Mouse (Mus musculus): ENCODE measurements at regions not wholly inside any gene's neighbourhood (a gene's known extent, or its start where the extent isn't known, plus 50 kb on each side); places are given as distances from the start of the nearest gene placed in this dataset.

DNA sequence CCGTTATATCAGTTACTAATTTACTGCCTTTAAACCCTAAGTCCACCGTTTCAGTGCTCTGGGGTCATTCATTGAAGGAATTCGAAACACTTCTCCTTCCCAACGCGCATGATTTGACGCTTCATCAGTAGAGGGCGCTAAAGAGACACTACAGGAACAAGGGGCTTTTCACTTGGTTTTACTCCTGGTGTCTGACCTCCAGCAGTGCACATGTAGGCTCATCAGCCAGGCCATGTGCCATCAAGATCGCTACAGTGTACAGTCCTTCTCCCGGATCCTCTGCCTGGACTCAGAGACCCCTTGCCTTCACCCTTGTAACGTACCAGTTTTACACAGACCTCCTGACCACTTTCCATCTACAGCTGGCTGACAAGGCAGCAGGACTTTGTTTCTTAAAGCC lies 250.7 kb upstream of the Tsc22d2 start:
- TF ChIP-seq CTCF (IDR thresholded peaks at IDR 0.05; ENCODE audit: extremely low read depth, insufficient read length, insufficient replicate concordance, low read depth, low read length) (peak; percentile 67; the same call in 1 of the 2 replicates), POLR2A (IDR thresholded peaks at IDR 0.05; ENCODE audit: low read depth, low read length) (no peak)

Measured in small intestine, adult 2 months (tissue).